Mouse (Mus musculus): ENCODE results near the gene Castor2.

GRCm38 (mm10) chr5:134085227-134085626 is 14.3 kb upstream of the Castor2 start:
- TF ChIP-seq POLR2A (IDR thresholded peaks at IDR 0.05; ENCODE audit: control insufficient read depth, extremely low read depth, insufficient read depth, low read length, poor library complexity) (no peak), CTCF (IDR thresholded peaks at IDR 0.05; ENCODE audit: borderline replicate concordance, control insufficient read depth, extremely low read depth, insufficient read depth, low read length, poor library complexity) (no peak)
